Mouse (Mus musculus) regulatory T cell (primary cell): Measurements from ENCODE around the gene Rab43.

Experiments
- in situ Hi-C: fragments of 300-600 bp; cut with MboI, MseI; formaldehyde crosslinking; loops from one replicate; pipeline ENCODE4 v1.15.1; 2025; ENCODE audit warnings: high pct_unique_total_duplicates

Rab43 gene

GRCm38 (mm10) chr6:87811675-87812338 is at the start of gene Rab43:
TSS of gene Rab43 (minus strand) at chr6:87812164.
- in situ Hi-C loops, result no loop called here

GRCm38 (mm10) chr6:87857071-87857470 is 45.1 kb upstream of the Rab43 start:
- in situ Hi-C loops, result no loop called here

GRCm38 (mm10) chr6:87853446-87853845 is 41.5 kb upstream of the Rab43 start:
- in situ Hi-C loops, result no loop called here

DNA sequence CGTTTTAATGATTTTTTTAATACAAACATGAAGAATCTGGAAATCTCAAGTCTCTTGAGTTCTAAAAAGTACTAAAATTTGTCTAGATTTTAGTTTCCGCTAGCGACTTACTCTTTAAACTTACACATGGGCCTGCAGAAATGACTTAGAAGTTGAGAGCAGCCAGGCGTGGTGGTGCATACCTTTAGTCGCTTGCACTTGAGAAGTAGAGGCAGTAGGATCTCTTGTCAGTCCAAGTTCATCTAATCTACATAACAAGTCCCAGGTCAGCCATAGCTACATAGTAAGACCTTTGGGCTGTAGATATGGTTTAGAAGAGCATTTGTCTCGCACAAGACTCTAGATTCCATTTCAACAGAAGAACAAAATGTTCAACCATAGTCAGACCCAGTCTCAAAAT is 39.9 kb upstream of the Rab43 start:
- in situ Hi-C loops, result no loop called here

- in situ Hi-C loops, result no loop called here
Measured at GRCm38 (mm10) chr6:87850900-87851614, 39.1 kb upstream of the Rab43 start, which contains the start of gene Cnbp. TSS of gene Cnbp (minus strand) at chr6:87851106.

DNA sequence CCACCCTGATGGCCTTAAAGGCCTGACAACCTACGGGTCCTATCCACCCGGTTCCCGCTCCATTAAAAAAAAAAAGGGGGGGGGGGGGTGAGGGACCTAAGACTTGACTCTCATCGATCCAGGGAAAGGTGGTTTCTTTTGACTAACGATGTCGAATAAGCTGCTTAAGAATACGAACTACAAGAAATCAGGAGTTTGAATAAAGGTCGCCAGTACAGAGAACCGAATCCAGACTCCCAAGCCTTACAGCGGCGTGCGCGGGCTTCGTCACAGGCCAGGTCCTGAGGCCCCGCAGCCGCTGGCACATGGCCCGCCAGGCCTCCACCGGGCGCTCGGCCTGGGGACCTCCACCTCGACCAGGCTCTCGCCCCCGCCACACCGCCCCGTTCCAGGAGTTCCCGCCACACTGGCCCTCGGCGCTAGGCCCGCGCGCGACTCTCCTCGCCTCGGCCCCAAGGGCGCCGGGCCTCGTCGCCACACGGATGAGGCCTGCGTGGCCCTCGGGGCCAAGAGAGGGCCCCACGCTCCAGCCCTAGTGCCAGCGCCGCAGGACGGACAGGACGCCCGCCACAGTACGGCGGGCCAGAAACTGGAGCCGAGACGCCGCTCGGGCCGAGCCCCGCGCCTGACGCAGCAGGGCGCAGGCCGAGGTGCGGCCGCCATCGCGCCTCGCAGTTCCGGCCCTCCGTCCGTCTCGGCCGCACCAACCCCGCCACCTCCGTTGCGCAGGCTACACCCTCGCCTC is 38.4 kb upstream of the Rab43 start:
- in situ Hi-C loops, result no loop called here

GRCm38 (mm10) chr6:87849780-87850154 is 37.8 kb upstream of the Rab43 start:
- in situ Hi-C loops, result no loop called here

- in situ Hi-C loops, result no loop called here
Measured at GRCm38 (mm10) chr6:87846813-87847212, 34.8 kb upstream of the Rab43 start.

- in situ Hi-C loops, result no loop called here
Measured at GRCm38 (mm10) chr6:87845031-87845695, 33.2 kb upstream of the Rab43 start.

DNA sequence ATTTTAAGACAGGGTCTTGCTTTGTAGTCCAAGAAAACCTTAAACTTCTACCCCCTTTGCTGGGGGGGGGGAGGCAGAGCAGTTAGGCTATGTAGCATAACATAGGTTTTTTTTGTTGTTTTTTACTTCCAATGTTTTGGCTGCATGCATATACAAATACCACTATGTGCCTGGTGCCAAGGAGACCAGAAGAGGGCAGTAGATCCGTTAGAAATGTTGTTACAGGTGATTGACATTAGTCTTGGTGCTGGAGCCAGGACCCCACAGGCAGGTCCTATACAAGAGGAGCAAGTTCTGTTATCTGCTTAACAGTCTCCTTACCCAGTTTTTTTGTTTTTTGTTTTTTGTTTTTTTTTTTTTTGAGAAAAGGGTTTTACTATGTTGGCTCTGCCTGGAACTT is 30.3 kb upstream of the Rab43 start:
- in situ Hi-C loops, result no loop called here

- in situ Hi-C loops, result no loop called here
Measured at GRCm38 (mm10) chr6:87841635-87842034, 29.7 kb upstream of the Rab43 start.

- in situ Hi-C loops, result no loop called here
Measured at GRCm38 (mm10) chr6:87839797-87840341, 27.9 kb upstream of the Rab43 start.

GRCm38 (mm10) chr6:87838551-87839197 is 26.7 kb upstream of the Rab43 start, which contains the start of gene Isy1:
TSS of gene Isy1 (minus strand) at chr6:87838798.
- in situ Hi-C loops, result no loop called here

GRCm38 (mm10) chr6:87835695-87836094 is 23.7 kb upstream of the Rab43 start, which contains the start of gene Gm45140:
TSS of gene Gm45140 (minus strand) at chr6:87835795.
- in situ Hi-C loops, result no loop called here

DNA sequence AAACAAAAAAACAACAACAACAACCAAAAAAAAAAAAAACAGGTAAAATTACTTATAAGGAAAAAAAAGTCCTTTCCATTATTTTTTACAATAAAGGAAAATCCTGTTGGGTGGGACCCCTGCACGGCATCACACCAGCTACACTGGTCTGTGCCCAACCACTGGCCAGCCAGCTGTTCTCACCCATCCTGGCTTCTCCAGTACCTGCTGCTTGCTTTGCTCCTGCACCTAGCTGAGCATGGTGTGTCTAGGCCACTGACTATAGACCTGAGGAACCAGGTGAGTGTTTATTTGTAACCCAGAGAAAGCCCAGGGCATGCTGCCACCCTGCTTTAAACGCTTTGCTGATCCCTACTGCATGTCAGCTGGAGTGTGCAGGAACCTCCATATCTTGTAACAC is 8.4 kb upstream of the Rab43 start:
- in situ Hi-C loops, result no loop called here

DNA sequence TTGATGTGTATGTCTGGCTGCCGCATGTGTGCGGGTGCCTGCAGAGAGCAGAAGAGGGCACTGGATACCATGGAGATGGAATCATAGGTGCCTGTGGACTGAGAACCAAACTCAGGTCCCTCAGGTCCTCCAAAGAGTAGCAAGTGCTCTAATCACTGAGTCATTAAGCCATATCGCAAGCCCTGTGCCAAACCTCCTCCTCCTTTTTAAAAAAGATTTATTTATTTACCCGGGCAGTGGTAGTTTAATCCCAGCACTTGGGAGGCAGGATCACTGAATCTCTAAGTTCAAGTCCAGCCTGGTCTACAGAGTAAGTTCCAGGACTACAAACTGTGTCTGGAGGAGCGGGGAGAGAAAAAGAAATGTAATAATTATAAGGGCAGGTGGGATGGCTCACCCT is 2.5 kb upstream of the Rab43 start:
- in situ Hi-C loops, result no loop called here

DNA sequence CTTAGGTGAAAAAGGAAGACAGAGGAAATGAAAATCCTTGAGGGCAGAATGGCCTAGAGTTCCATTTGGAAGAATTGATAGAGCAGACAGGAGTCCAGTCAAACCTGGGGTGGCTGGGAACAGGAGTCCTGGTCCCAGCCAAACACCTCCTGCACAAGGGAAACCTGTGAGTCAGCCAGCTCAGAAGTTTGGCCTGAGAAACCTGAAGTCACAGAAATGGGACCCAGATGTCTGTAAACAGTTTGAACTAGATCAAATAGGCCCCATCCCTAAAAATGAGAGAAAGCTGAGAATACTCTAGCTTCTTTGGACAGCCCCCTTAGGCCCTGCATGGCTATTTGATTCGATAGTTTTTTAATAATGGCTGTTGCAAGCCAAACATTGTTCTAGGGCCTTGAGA is 692 bp upstream of the Rab43 start:
- in situ Hi-C loops, result no loop called here

- in situ Hi-C loops, result no loop called here
Measured at GRCm38 (mm10) chr6:87810713-87811669, 973 bp downstream of the Rab43 start.

DNA sequence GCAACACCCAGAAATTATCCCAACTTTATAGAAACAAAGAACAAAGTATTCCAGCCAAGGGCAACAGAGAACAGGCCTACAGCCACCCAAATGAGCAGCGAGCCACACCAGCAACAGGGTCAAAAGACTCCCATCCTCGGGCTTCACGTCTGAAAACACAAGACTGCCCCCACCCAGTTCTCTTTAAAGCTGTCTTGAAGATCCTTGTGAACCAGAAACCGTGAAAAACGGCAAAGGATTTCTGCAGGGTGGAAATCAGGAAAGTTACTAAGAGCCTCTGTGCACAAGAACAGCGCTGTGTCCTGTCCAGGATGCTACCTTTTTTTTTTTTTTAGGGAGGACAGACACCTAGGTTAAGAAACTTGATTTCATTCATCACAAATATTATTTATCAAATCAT is 1.7 kb downstream of the Rab43 start:
- in situ Hi-C loops, result no loop called here

- in situ Hi-C loops, result no loop called here
Measured at GRCm38 (mm10) chr6:87809651-87810161, 2.3 kb downstream of the Rab43 start.
